Mouse (Mus musculus) urinary bladder, postnatal 4 days (tissue): ENCODE measurements at regions not wholly inside any gene's neighbourhood (a gene's known extent, or its start where the extent isn't known, plus 50 kb on each side); places are given as distances from the start of the nearest gene placed in this dataset.

Experiments
- DNase-seq, 2 experiments: peaks; one replicate each; pipeline ENCODE4 v3.0.0; 2021 to 2022; ENCODE audit warnings: low spot score in 2 of 2

DNA sequence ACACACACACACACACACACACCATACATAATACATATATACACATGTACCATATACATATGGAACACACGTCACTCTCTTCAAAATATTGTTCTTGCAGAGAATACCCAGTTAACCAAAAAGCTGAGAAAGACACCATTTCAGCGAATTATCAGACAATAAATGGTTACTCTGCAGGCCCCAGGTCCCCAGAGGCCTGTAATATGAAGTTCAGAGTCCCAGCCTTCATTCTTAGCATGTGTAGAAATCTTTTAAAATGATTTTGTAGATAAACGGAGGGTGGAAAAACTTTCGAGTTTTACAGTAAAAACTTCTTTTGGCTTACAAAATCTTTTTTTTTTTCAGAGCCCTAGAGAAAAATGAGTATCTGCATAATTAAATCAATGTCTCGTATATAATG lies 58.7 kb upstream of the Sash1 start:
- no peak for DNase-seq

DNA sequence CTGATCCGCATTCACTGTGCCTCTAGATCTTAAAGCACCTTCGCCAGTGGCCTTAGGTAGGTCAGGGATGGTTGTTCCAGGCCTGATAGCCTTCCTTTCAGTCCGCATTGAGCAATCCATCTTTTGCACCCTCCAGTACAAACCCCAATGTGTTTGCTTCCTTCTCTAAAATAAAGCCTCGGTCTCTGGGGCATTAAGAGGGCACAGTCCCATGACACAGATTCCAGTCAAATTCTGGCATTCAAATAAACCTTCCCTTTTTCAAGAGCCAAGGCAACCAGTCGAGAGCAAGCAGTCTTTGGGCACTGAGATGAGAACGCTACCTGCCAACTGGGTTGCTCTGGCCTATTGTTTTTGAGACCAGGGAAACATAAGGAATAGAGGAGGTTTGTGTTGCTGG lies 57.8 kb upstream of the Sash1 start:
- no peak for DNase-seq

DNA sequence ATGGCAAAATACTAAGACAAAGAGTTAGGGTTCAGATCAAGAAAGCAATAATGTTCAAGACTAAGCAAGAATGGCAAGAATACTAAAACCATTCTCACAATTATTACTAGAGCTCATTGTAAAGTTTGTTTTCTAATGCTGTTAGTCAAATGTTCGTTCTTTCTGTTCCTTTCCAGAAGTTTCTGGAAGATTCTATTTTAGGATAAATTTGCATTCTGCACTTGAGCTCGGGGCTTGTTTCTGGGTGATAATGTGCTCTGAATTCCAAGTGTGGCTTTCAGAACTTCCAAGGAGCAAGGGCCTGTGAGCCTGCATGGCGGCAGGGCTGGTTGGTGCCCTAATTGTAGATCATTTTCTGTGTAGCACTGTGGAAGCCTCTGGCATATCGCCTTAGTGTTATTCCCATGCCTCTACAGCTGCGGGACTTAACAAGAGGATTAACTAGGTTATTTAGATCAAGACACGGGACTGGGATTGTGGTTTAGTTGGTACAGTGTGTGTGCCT lies 57.1 kb upstream of the Sash1 start:
- no peak for DNase-seq

DNA sequence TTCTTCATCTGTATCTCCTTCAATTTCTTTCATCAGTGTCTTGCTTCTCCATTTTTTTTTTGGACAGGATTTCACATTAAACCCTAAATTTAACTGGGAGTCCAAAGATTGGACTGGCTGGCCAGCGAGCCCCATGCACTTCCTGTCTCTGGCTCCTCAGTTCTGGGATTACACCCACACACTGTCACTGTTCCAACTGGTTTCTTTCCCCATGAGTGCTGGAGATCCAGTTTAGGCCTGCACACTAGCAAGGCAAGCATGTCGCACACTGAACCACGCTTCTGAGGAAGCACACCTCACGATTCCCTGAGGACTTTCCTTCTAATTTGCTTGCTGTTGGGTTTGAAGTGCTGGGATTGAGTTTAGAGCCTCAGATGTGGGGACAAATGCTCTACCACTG lies 50.5 kb upstream of the Sash1 start:
- no peak for DNase-seq
